Mouse (Mus musculus): ENCODE measurements around the gene Nectin1. TPM values are rescaled to one million over a fixed set of nuclear protein-coding genes. Genes with fewer than 3 reads are reported as not detected.
A peak's percentile ranks its signal among the peaks of the same experiment; 100 is the strongest.

The Nectin1 gene
- polyA plus RNA-seq, 1 experiment from 2014 or later, result 13.2 TPM

DNA sequence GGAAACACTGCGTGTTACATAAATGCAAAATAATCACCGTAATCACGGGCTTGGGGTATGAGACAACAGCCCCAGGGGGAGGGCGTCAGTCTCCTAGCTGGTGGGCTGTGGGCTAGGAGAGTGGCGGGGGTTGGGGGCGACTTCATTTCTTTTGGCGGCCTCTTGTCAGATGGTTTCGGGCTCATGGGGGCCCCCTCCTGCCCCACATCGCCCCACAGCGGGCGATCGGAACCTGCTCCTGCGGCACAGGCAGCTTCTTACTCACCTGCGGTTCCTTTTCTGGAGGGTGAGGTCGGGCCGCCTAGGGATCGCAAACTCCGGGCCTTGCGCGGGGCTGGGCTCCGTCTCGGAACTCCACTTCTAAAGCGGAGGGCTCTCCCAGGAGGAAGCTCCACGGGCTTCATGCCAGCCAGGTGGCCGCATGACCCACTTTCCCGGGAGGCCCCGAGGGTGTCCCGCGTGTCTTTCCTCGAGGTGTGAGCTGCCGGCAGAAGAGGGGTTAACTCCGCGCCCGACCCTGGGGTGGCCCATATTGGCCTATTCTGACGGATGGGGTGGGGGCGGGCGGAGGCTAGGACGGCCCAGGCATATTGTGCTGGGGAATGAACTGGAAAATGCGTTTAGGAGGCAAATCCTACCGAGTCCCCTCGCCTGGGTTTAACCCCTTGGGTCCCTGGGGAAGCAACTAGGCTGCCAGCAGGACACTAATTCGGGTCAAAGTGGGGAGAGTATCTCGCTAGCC is 1.4 kb downstream of the Nectin1 start:
- no peak for ATAC-seq

DNA sequence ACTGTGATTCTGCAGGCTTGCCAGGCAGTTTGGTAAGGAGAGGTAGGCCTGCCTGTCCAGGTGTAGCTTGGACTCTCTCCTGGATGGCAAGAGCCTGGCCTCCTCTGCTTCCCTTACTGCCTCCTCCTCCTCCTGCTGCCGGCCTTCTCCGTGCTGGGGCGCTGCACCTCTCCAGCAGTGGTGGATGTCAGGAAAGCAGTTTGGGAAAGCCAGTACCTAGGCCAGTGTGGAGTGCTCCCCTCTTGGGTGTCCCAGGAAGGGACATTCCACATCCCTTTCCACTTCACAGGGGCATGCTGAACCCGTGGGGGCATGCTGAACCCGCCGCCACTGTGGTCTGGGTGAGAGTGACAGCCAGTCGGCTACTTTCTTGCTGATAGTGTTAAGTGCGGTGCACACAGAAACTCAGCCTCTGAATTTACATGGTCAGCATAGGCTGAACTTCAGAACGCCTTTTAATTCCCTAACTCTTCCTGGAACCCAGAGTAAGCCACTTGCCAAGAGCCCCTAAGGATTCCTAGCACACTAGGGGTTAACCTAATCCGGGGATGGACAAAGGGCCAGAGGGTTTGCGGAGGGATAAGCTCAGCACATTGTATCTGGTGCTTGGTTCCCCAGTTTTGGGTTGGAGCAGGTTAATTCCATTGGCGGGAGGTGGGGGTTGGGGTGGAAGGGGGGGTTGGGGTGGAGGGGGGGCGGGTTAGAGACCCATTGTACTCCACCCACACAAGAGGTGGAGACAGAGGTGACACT is 2.3 kb downstream of the Nectin1 start:
- H3K9ac ChIP-seq (ENCODE audit: low read depth, low read length), result peak overlapping the region; percentile 96
- no peak for ATAC-seq
- 5% methylated on average over 12 of the region's 13 CpGs for WGBS
- peak overlapping the region; percentile 94 for H3K27ac ChIP-seq (ENCODE audit: low read length)
- 0 out of 2 replicates have a peak, but pooled peaks cover 4% of the 10 kb centered on the region for H3K27me3 ChIP-seq (ENCODE audit: control insufficient read depth, insufficient read depth, low read depth, low read length)
- H3K4me3 ChIP-seq (ENCODE audit: low read depth, low read length), result peak overlapping the region; percentile 89
- H3K36me3 ChIP-seq (ENCODE audit: control insufficient read depth, insufficient read depth, low read length), result no peaks in the 10 kb centered on the region
- peaks cover 39% of the 10 kb centered on the region for H3K4me1 ChIP-seq (ENCODE audit: control insufficient read depth, insufficient read depth, low read length)
- H3K4me2 ChIP-seq (ENCODE audit: low read length), result peak overlapping the region; percentile 89
- no peaks in the 10 kb centered on the region for H3K9me3 ChIP-seq (replicated peaks; ENCODE audit: control insufficient read depth, low read length, poor library complexity, severe bottlenecking)

More for the DNA sequence above, 1.4 kb downstream of the Nectin1 start:
- no peaks in the 10 kb centered on the region for H3K36me3 ChIP-seq (ENCODE audit: control insufficient read depth, insufficient read depth, low read length)
- H3K4me1 ChIP-seq (ENCODE audit: control insufficient read depth, insufficient read depth, low read length), result peaks cover 39% of the 10 kb centered on the region
- no peaks in the 10 kb centered on the region for H3K9me3 ChIP-seq (replicated peaks; ENCODE audit: control insufficient read depth, low read length, poor library complexity, severe bottlenecking)
- H3K4me2 ChIP-seq (ENCODE audit: low read length), result peak overlapping the region; percentile 89
- peak overlapping the region; percentile 89 for H3K4me3 ChIP-seq (ENCODE audit: low read depth, low read length)
- peak overlapping the region; percentile 94 for H3K27ac ChIP-seq (ENCODE audit: low read length)
- 0 out of 2 replicates have a peak, but pooled peaks cover 4% of the 10 kb centered on the region for H3K27me3 ChIP-seq (ENCODE audit: control insufficient read depth, insufficient read depth, low read depth, low read length)
- WGBS, result under 1% methylated on average over 43 of the region's 43 CpGs
- peak overlapping the region; percentile 96 for H3K9ac ChIP-seq (ENCODE audit: low read depth, low read length)

DNA sequence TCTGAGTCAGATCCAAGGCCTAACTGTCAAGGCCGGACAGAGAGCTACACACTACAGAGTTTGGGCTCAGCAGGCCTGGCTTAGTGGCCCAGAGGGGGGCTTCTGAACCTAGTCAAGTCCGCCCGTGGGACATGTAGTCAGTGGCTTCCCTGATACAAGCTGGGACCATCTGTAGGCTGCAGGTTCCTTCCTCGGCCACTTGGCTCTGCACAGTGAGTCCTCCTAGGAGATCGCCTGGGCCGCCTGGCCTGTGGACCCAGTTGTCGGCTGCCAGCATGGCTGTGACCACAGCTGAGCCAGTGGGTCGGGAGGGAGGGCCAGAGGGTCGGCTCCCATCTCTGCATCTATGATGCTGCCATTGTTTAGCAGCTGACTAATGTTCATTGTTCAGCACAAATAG is 3.9 kb downstream of the Nectin1 start:
- Histone ChIP-seq H3K9me3 (replicated peaks; ENCODE audit: control insufficient read depth, low read length, poor library complexity, severe bottlenecking) (no peaks in the 10 kb centered on the region), H3K4me3 (ENCODE audit: low read depth, low read length) (peak overlapping the region; percentile 89), H3K4me1 (ENCODE audit: control insufficient read depth, insufficient read depth, low read length) (peaks cover 39% of the 10 kb centered on the region), H3K4me2 (ENCODE audit: low read length) (peak overlapping the region; percentile 89), H3K9ac (ENCODE audit: low read depth, low read length) (peak overlapping the region; percentile 96), H3K36me3 (ENCODE audit: control insufficient read depth, insufficient read depth, low read length) (no peaks in the 10 kb centered on the region), H3K27ac (ENCODE audit: low read length) (no peak overlapping the region), H3K27me3 (ENCODE audit: control insufficient read depth, insufficient read depth, low read depth, low read length) (no peaks in the 10 kb centered on the region)
- ATAC-seq, result no peak
- 18% methylated on average over 9 of the region's 9 CpGs for WGBS

DNA sequence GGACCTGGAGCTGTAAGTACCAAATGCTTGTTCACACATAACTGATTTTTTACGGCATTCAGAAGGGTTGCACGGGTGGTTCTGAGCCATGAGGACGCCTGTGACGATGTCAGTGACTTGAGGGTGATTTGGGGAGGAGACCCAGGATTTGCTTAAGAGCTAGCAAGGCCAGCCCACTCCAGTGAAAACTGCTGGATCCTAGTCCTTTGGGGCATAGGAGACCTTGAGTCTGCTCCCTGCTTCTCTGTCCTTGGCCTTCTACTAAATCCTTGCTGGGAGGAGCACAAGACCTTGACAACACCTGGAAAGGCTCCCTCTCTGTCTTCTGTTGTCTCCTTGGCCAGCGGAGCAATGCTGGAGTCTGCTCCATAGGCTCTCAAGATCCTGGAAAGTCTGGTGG is 4.7 kb downstream of the Nectin1 start:
- Histone ChIP-seq H3K4me1 (ENCODE audit: control insufficient read depth, insufficient read depth, low read length) (peaks cover 39% of the 10 kb centered on the region), H3K4me2 (ENCODE audit: low read length) (peak overlapping the region; percentile 89), H3K27ac (ENCODE audit: low read length) (no peak overlapping the region), H3K36me3 (ENCODE audit: control insufficient read depth, insufficient read depth, low read length) (no peaks in the 10 kb centered on the region), H3K9ac (ENCODE audit: low read depth, low read length) (0 out of 2 replicates have a peak overlapping the region, but pooled peaks have one; percentile 96), H3K9me3 (replicated peaks; ENCODE audit: control insufficient read depth, low read length, poor library complexity, severe bottlenecking) (no peaks in the 10 kb centered on the region), H3K4me3 (ENCODE audit: low read depth, low read length) (peak overlapping the region; percentile 89; the same call in 1 of the 2 replicates), H3K27me3 (ENCODE audit: control insufficient read depth, insufficient read depth, low read depth, low read length) (no peaks in the 10 kb centered on the region)
- WGBS, result 53% methylated on average over 5 of the region's 5 CpGs
- ATAC-seq, result no peak

DNA sequence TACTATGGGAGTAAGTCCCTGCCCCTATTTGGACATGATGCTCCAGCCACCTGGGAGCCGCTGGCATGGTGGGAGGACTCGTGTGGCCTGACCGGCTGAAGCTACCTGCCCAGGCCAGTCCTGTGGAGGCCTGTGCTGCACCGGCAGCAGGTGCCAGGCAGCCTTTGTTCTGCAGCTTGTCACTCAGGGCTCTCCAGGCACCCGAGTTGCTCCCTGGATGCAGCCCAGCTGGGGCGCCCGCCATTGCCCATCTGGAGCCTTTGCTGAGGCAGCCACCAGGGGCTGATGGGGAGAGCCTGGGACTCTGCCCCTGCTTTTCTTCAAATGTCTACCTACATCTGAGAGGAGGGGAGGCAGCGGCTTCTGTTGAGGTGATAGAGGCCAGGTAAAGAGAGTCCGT is 6.3 kb downstream of the Nectin1 start:
- Histone ChIP-seq H3K36me3 (ENCODE audit: control insufficient read depth, insufficient read depth, low read length) (no peaks in the 10 kb centered on the region), H3K4me2 (ENCODE audit: low read length) (no peak overlapping the region), H3K9me3 (replicated peaks; ENCODE audit: control insufficient read depth, low read length, poor library complexity, severe bottlenecking) (no peaks in the 10 kb centered on the region), H3K27me3 (ENCODE audit: control insufficient read depth, insufficient read depth, low read depth, low read length) (no peaks in the 10 kb centered on the region), H3K27ac (ENCODE audit: low read length) (no peak overlapping the region), H3K4me3 (ENCODE audit: low read depth, low read length) (no peak overlapping the region), H3K9ac (ENCODE audit: low read depth, low read length) (no peak overlapping the region), H3K4me1 (ENCODE audit: control insufficient read depth, insufficient read depth, low read length) (peaks cover 45% of the 10 kb centered on the region)
- 60% methylated on average over 9 of the region's 9 CpGs for WGBS
- no peak for ATAC-seq

DNA sequence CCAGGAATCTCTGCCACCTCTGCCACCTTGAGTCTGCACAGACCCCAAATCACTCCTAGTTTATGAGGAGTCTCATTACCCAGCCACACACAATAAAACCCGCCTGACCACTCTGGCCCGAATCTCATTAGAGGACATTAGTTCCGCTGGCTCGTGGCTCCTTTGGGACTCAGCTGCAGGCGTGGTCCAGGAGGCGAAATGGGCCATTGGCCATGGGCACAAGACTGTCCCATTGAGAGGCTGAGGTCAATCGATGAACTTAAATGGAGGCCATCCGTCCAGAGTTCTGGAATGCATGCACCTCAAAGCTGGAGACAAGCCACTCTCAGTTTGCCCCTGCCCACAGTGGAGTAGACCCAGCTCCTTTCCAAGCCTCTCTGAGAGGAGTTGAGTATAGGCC is 7.3 kb downstream of the Nectin1 start:
- Histone ChIP-seq H3K9ac (ENCODE audit: low read depth, low read length) (no peak overlapping the region), H3K4me3 (ENCODE audit: low read depth, low read length) (no peak overlapping the region), H3K4me1 (ENCODE audit: control insufficient read depth, insufficient read depth, low read length) (peaks cover 46% of the 10 kb centered on the region), H3K36me3 (ENCODE audit: control insufficient read depth, insufficient read depth, low read length) (no peaks in the 10 kb centered on the region), H3K27me3 (ENCODE audit: control insufficient read depth, insufficient read depth, low read depth, low read length) (no peaks in the 10 kb centered on the region), H3K9me3 (replicated peaks; ENCODE audit: control insufficient read depth, low read length, poor library complexity, severe bottlenecking) (no peaks in the 10 kb centered on the region), H3K27ac (ENCODE audit: low read length) (no peak overlapping the region), H3K4me2 (ENCODE audit: low read length) (no peak overlapping the region)
- ATAC-seq, result no peak
- 45% methylated on average over 8 of the region's 8 CpGs for WGBS

DNA sequence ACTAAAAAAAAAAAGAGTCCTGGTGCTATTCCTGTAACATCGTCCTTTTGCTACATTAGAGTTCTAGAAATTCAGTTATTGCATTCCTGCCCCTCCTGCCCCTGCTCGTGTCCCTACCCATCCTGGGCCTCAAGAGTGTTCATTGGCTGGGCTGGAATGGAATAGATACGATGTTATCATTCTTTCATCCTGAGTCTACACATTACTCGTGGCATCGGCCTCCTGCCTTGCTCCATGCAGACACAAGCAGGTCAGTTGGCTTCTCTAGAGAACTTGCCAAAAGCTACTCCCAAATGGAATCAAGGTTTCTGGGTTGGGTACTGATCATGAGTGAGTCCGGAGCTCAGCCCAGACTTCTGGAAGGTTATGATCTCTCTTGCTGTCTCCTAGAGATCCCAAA is 9.7 kb downstream of the Nectin1 start:
- no peaks in the 10 kb centered on the region for H3K27me3 ChIP-seq (ENCODE audit: control insufficient read depth, insufficient read depth, low read depth, low read length)
- H3K9me3 ChIP-seq (replicated peaks; ENCODE audit: control insufficient read depth, low read length, poor library complexity, severe bottlenecking), result no peaks in the 10 kb centered on the region
- H3K36me3 ChIP-seq (ENCODE audit: control insufficient read depth, insufficient read depth, low read length), result no peaks in the 10 kb centered on the region
- peaks cover 36% of the 10 kb centered on the region for H3K4me1 ChIP-seq (ENCODE audit: control insufficient read depth, insufficient read depth, low read length)
- H3K27ac ChIP-seq (ENCODE audit: low read length), result no peak overlapping the region
- no peak overlapping the region for H3K4me2 ChIP-seq (ENCODE audit: low read length)
- no peak overlapping the region for H3K4me3 ChIP-seq (ENCODE audit: low read depth, low read length)
- 82% methylated on average over 6 of the region's 6 CpGs for WGBS
- H3K9ac ChIP-seq (ENCODE audit: low read depth, low read length), result no peak overlapping the region
- ATAC-seq, result no peak

DNA sequence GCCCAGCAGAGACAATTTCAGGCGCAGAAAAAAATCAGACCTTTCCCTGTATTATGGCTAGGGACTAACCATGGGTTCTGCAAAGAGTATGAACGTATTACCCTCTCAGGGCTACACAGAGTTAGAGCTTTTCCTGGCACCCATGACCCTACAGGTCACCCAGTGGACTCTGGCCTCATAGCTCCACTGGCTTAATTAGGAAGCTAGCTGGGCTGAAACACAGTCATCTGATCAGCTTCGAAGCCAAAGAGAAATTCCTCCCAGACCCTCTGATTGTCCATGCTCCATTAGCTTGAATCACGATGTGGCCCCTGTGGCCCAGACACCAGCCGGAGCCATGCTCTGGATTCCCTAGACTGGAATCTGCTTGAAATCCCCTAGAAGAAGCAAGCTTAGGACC is 10.3 kb downstream of the Nectin1 start:
- no peak for ATAC-seq
- no peak overlapping the region for H3K27ac ChIP-seq (ENCODE audit: low read length)

DNA sequence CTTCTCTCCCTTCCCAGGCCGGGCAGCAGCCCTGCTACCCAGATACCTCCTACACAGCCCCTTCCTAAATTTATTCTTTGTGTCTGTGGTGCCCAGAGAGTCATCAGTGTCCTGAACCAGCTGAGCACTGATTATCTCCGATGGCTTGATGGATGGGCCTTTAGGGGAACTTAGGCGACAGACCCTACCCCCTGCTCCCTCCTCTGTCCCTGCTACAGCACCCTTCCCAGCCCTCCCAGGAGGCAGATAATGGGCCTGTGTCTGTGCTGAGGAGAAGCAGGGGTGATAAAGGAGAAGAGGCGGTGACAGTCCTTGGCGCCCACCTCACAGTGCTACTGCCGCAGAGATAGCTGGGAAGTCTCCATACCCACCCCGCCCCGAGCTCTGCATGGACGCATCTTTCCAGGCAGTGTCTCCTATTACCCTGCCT is 11.0 kb downstream of the Nectin1 start:
- Histone ChIP-seq H3K4me2 (ENCODE audit: low read length) (no peak overlapping the region), H3K27ac (ENCODE audit: low read length) (no peak overlapping the region), H3K4me3 (ENCODE audit: low read depth, low read length) (no peak overlapping the region), H3K9me3 (replicated peaks; ENCODE audit: control insufficient read depth, low read length, poor library complexity, severe bottlenecking) (no peaks in the 10 kb centered on the region), H3K27me3 (ENCODE audit: control insufficient read depth, insufficient read depth, low read depth, low read length) (no peaks in the 10 kb centered on the region), H3K36me3 (ENCODE audit: control insufficient read depth, insufficient read depth, low read length) (no peaks in the 10 kb centered on the region), H3K9ac (ENCODE audit: low read depth, low read length) (no peak overlapping the region), H3K4me1 (ENCODE audit: control insufficient read depth, insufficient read depth, low read length) (peaks cover 31% of the 10 kb centered on the region)
- ATAC-seq, result no peak
- 52% methylated on average over 8 of the region's 9 CpGs for WGBS

More for the DNA sequence above, 10.3 kb downstream of the Nectin1 start:
- Histone ChIP-seq H3K9ac (ENCODE audit: low read depth, low read length) (no peak overlapping the region), H3K4me3 (ENCODE audit: low read depth, low read length) (no peak overlapping the region), H3K4me1 (ENCODE audit: control insufficient read depth, insufficient read depth, low read length) (peaks cover 35% of the 10 kb centered on the region), H3K27me3 (ENCODE audit: control insufficient read depth, insufficient read depth, low read depth, low read length) (no peaks in the 10 kb centered on the region), H3K4me2 (ENCODE audit: low read length) (no peak overlapping the region), H3K9me3 (replicated peaks; ENCODE audit: control insufficient read depth, low read length, poor library complexity, severe bottlenecking) (no peaks in the 10 kb centered on the region), H3K36me3 (ENCODE audit: control insufficient read depth, insufficient read depth, low read length) (no peaks in the 10 kb centered on the region)
- WGBS, result 67% methylated on average over 5 of the region's 5 CpGs
